Mouse (Mus musculus): ENCODE data around the gene Usp44. TPM values are rescaled to one million over a fixed set of nuclear protein-coding genes. Genes with fewer than 3 reads are reported as not detected.

Usp44 gene
- total and polyA plus RNA-seq, 3 experiments = 2.9 to 28.2 (median 4.6) TPM

DNA sequence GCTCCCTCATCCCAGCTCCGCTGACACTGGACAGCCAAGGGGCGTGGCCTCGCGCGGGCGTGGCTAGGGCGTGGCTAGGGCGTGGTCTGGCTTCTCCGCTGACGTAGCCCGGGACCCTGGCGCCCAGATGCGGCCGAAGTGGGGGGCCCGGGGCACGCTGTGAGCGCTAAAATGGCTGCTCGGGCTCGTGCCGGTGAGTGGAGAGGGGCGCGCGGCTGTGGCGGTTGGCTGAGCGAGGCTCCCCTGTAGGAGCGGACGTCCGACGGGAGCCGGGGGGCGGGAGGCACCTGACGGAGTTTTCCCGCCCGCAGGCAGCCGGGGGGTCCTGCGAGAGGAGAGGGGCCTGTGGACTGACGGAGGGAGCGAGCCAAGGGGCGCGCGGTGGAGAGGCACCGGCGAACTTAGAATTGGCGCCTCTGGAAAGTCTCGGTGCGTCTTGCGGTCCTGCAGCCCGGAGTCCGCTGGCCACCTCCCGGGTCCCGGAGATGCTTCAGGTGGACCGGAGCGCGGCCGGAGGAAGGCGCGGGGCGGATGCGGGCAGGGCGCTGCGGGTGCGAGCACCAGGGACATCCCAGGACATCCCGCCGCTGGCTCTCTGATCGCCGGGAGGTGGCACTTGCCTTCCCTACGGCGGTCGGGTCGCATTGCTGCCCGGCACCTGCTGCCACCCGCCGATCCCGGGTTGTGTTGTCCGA, 2.5 kb downstream of the Usp44 start:
- peak; percentile 64 for DNase-seq (ENCODE audit: extremely low read depth)
- H3K4me3 ChIP-seq (replicated peaks in 1 of 3; ENCODE audit: low read depth in 2 of 3, low read length in 2 of 3, poor library complexity in 1 of 3) = peak overlapping the region; percentile 51 to 91 (median 81)
- no peaks in the 10 kb centered on the region for H3K9me3 ChIP-seq (replicated peaks; ENCODE audit: low read length)
- peaks cover 8% of the 10 kb centered on the region for H3K27me3 ChIP-seq (replicated peaks)
- H3K4me1 ChIP-seq (ENCODE audit: control insufficient read depth in 1 of 2, insufficient read depth in 2 of 2) = peaks cover 10 to 49% of the 10 kb centered on the region in 2 experiments
- no peaks in the 10 kb centered on the region for H3K36me3 ChIP-seq (replicated peaks in 1 of 2; ENCODE audit: control insufficient read depth in 1 of 2, insufficient read depth in 1 of 2, low read length in 1 of 2)
- TF ChIP-seq KAT2A (IDR thresholded peaks at IDR 0.05; ENCODE audit: insufficient replicate concordance, low read length) (0 out of 2 replicates have a peak, but pooled peaks have one; percentile 24), EP300 (IDR thresholded peaks at IDR 0.05; ENCODE audit: low read length) (no peak; the same call in 1 of the 2 replicates), CHD2 (IDR thresholded peaks at IDR 0.05; ENCODE audit: low read length) (no peak), GABPA (IDR thresholded peaks at IDR 0.05; ENCODE audit: insufficient replicate concordance, low read depth, low read length) (no peak), MEF2A (IDR thresholded peaks at IDR 0.05; ENCODE audit: borderline replicate concordance, low read depth, low read length) (no peak), UBTF (IDR thresholded peaks at IDR 0.05; ENCODE audit: low read depth, low read length) (no peak), POLR2AphosphoS2 (IDR thresholded peaks at IDR 0.05; ENCODE audit: low read depth, low read length) (no peak), MYC (IDR thresholded peaks at IDR 0.05; ENCODE audit: low read depth, low read length) (no peak), E2F4 (IDR thresholded peaks at IDR 0.05; ENCODE audit: insufficient replicate concordance, low read depth, low read length) (no peak), NELFE (IDR thresholded peaks at IDR 0.05; ENCODE audit: low read depth, low read length) (peak; percentile 65; the same call in 1 of the 2 replicates), IRF4 (IDR thresholded peaks at IDR 0.05; ENCODE audit: low read depth, low read length) (no peak), PAX5 (IDR thresholded peaks at IDR 0.05; ENCODE audit: low read length) (no peak), SMC3 (IDR thresholded peaks at IDR 0.05; ENCODE audit: low read depth, low read length) (no peak), CTCF (conservative IDR thresholded peaks at IDR 0.05 in 1 of 2, IDR thresholded peaks at IDR 0.05 in 1 of 2; ENCODE audit: low read depth in 2 of 2, low read length in 2 of 2) (no peak; a peak in 1 of 4 replicates), ZC3H11A (IDR thresholded peaks at IDR 0.05; ENCODE audit: low read depth, low read length) (no peak), BHLHE40 (IDR thresholded peaks at IDR 0.05; ENCODE audit: low read depth, low read length) (peak; percentile 38), TBP (conservative IDR thresholded peaks at IDR 0.05; ENCODE audit: low read depth, low read length) (no peak), RAD21 (IDR thresholded peaks at IDR 0.05; ENCODE audit: low read depth, low read length) (no peak), ELF1 (IDR thresholded peaks at IDR 0.05; ENCODE audit: low read depth, low read length) (0 out of 2 replicates have a peak, but pooled peaks have one; percentile 8), JUND (conservative IDR thresholded peaks at IDR 0.05; ENCODE audit: low read depth, low read length) (no peak), MAX (IDR thresholded peaks at IDR 0.05; ENCODE audit: low read length) (peak; percentile 2; the same call in 1 of the 2 replicates), CHD1 (IDR thresholded peaks at IDR 0.05; ENCODE audit: low read depth, low read length) (no peak), NRF1 (IDR thresholded peaks at IDR 0.05; ENCODE audit: low read depth, low read length) (peak; percentile 55), ZMIZ1 (IDR thresholded peaks at IDR 0.05; ENCODE audit: low read depth, low read length) (peak; percentile 75; the same call in 1 of the 2 replicates), MAFK (IDR thresholded peaks at IDR 0.05; ENCODE audit: insufficient replicate concordance, low read length) (no peak), USF2 (conservative IDR thresholded peaks at IDR 0.05; ENCODE audit: low read depth, low read length) (no peak), TCF12 (IDR thresholded peaks at IDR 0.05; ENCODE audit: low read depth, low read length) (peak; percentile 80), POLR2A (IDR thresholded peaks at IDR 0.05; ENCODE audit: low read depth, low read length) (peak; percentile 51; the same call in 1 of the 2 replicates), SIN3A (IDR thresholded peaks at IDR 0.05; ENCODE audit: low read length) (0 out of 2 replicates have a peak, but pooled peaks have one; percentile 5), MXI1 (IDR thresholded peaks at IDR 0.05; ENCODE audit: low read depth, low read length) (no peak; the same call in 1 of the 2 replicates), JUN (IDR thresholded peaks at IDR 0.05; ENCODE audit: insufficient read depth, low read depth, low read length) (no peak), ZNF384 (IDR thresholded peaks at IDR 0.05; ENCODE audit: low read depth, low read length) (no peak), ZKSCAN1 (IDR thresholded peaks at IDR 0.05; ENCODE audit: borderline replicate concordance, low read depth, low read length) (no peak), RCOR1 (conservative IDR thresholded peaks at IDR 0.05; ENCODE audit: low read depth, low read length) (no peak), MAZ (IDR thresholded peaks at IDR 0.05; ENCODE audit: low read depth, low read length) (no peak; the same call in 1 of the 2 replicates), ETS1 (conservative IDR thresholded peaks at IDR 0.05; ENCODE audit: low read depth, low read length) (no peak), HCFC1 (IDR thresholded peaks at IDR 0.05; ENCODE audit: low read depth, low read length) (0 out of 2 replicates have a peak, but pooled peaks have one; percentile 30), USF1 (IDR thresholded peaks at IDR 0.05; ENCODE audit: low read depth, low read length) (no peak)
- dilution Hi-C loops (cut with MboI; ENCODE audit: extremely low pct_ligation_motif_present, extremely low pct_unique_long_range_greater_than_20kb, low sequenced_read_pairs) (no loop called here), in situ Hi-C loops (cut with MboI; ENCODE audit: low pct_ligation_motif_present, low pct_unique_long_range_greater_than_20kb, low sequenced_read_pairs) (loop anchor here (10.0 kb wide), 1 partner anchor 271 kb away; no protein-coding TSS in a partner anchor)
- H3K79me2 ChIP-seq (replicated peaks; ENCODE audit: control insufficient read depth, extremely low read depth, insufficient read depth, poor library complexity, severe bottlenecking) = peaks cover 56% of the 10 kb centered on the region
- peak overlapping the region; percentile 76 for H3K4me2 ChIP-seq (ENCODE audit: insufficient read depth, low read depth, poor library complexity, severe bottlenecking)
- H3K27ac ChIP-seq (ENCODE audit: insufficient read depth, low read depth) = peak overlapping the region; percentile 45
- peak overlapping the region; percentile 87 for H3K9ac ChIP-seq (ENCODE audit: insufficient read depth, low read depth)

Measured in CH12.LX (cell line).